Mouse (Mus musculus) olfactory bulb, adult 2 months (tissue): Measurements from ENCODE around the gene Spdye4c.

Source experiments
- CTCF ChIP-seq: fragments of 200-500 bp; IDR thresholded peaks from 2 replicates; pipeline ENCODE4 v1.5.1; 2012; ENCODE audit warnings: low read depth, mild to moderate bottlenecking, low read length, moderate library complexity; ENCODE audit not compliant: insufficient read depth
- POLR2A ChIP-seq: fragments of 200-500 bp; IDR thresholded peaks from 2 replicates; pipeline ENCODE4 v1.6.1; 2012; ENCODE audit warnings: mild to moderate bottlenecking, low read depth, low read length, moderate library complexity; ENCODE audit not compliant: insufficient read depth

GRCm38 (mm10) chr2:128548262-128548661, 42.7 kb upstream of the Spdye4c start:
- no peak for TF ChIP-seq CTCF
- TF ChIP-seq POLR2A, result no peak
